Mouse (Mus musculus) heart, embryonic 12.5 days (tissue): ENCODE results near the gene Bcl10. TPM values are rescaled to one million over a fixed set of nuclear protein-coding genes. Genes with fewer than 3 reads are reported as not detected.

Source experiments
- ATAC-seq: fragments of 200-750 bp; cut with Nextera tagmentation; 2 replicates; pipeline ENCODE4 v1.8.0; 2017; ENCODE audit warnings: moderate TSS enrichment, moderate library complexity; ENCODE audit not compliant: insufficient number of reproducible peaks, low FRiP score
- H3K27ac ChIP-seq: fragments of 300-500 bp; sonication (generic); 2 replicates; pipeline ENCODE4 v1.5.1; 2016; ENCODE audit warnings: mild to moderate bottlenecking, moderate library complexity; ENCODE audit not compliant: poor library complexity, severe bottlenecking
- H3K27me3 ChIP-seq: fragments of 300-500 bp; sonication (generic); replicated peaks from 2 replicates; pipeline ENCODE4 v1.6.1; 2016; ENCODE audit warnings: mild to moderate bottlenecking, moderate library complexity
- H3K36me3 ChIP-seq: fragments of 300-500 bp; sonication (generic); 2 replicates; pipeline ENCODE4 v1.6.1; 2016; ENCODE audit warnings: mild to moderate bottlenecking, moderate library complexity
- H3K4me1 ChIP-seq: fragments of 300-500 bp; sonication (generic); replicated peaks from 2 replicates; pipeline ENCODE4 v1.6.1; 2016; ENCODE audit warnings: mild to moderate bottlenecking
- H3K4me2 ChIP-seq: fragments of 300-500 bp; sonication (generic); 2 replicates; pipeline ENCODE4 v1.6.1; 2016; ENCODE audit warnings: mild to moderate bottlenecking, moderate library complexity
- H3K4me3 ChIP-seq: fragments of 300-500 bp; sonication (generic); 2 replicates; pipeline ENCODE4 v1.5.1; 2016; ENCODE audit warnings: mild to moderate bottlenecking
- H3K9ac ChIP-seq: fragments of 300-500 bp; sonication (generic); 2 replicates; pipeline ENCODE4 v1.6.1; 2016; ENCODE audit warnings: mild to moderate bottlenecking, moderate library complexity
- H3K9me3 ChIP-seq: fragments of 300-500 bp; sonication (generic); replicated peaks from 2 replicates; pipeline ENCODE4 v1.6.1; 2016; ENCODE audit warnings: mild to moderate bottlenecking, moderate library complexity
- WGBS: fragments of 180-500 bp; shearing (Covaris S2); methylation state at CpG from one replicate; pipeline ENCODE4 v1.1.7; 2016; 5-methylcytosine and 5-hydroxymethylcytosine counted together
- polyA plus RNA-seq: library from polyadenylated mRNA; unstranded; fragments of >200 nt; fragmentation: Nextera tagmentation; extraction: Ambion mirVana; gene quantifications from 2 replicates; pipeline ENCODE4 v1.2.1, GENCODE M21; 2016

Gene Bcl10
- polyA plus RNA-seq, 1 experiment from 2014 or later = 43.1 TPM

DNA sequence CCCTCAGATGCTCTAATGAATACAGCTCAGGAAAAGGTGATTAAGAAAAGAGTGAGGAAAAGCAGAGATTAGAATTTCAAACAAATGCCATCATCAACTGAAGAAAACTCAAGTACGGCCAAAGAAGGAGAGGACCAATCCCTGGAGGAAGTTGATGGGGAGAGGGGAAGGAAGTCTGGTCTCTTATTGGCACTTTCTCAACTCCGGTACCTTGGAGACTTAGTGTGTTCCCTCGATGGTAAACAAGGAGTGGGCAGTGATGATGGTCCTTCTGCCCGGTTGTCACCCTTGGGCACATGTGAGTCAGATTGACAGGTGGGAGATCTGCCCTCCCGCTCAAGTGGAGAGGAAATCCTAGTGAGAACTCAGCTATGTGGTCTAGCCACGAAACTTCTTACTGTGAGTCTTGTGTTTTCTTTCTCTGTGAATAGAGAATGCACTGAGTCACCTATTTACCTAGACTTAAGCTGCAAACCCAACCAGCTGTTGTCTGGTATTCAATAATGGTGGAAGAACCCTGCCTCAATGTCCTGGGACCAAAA lies 35.1 kb upstream of the Bcl10 start:
- no peaks in the 10 kb centered on the region; the same call in 1 of the 2 replicates for H3K9me3 ChIP-seq
- peaks cover 37% of the 10 kb centered on the region for H3K4me1 ChIP-seq
- 51% methylated on average over 6 of the region's 6 CpGs for WGBS
- no peak overlapping the region for H3K9ac ChIP-seq
- no peak for ATAC-seq
- H3K27me3 ChIP-seq = no peaks in the 10 kb centered on the region
- H3K4me2 ChIP-seq = no peak overlapping the region
- no peak overlapping the region for H3K4me3 ChIP-seq
- no peaks in the 10 kb centered on the region; the same call in 1 of the 2 replicates for H3K36me3 ChIP-seq
- H3K27ac ChIP-seq = no peak overlapping the region

DNA sequence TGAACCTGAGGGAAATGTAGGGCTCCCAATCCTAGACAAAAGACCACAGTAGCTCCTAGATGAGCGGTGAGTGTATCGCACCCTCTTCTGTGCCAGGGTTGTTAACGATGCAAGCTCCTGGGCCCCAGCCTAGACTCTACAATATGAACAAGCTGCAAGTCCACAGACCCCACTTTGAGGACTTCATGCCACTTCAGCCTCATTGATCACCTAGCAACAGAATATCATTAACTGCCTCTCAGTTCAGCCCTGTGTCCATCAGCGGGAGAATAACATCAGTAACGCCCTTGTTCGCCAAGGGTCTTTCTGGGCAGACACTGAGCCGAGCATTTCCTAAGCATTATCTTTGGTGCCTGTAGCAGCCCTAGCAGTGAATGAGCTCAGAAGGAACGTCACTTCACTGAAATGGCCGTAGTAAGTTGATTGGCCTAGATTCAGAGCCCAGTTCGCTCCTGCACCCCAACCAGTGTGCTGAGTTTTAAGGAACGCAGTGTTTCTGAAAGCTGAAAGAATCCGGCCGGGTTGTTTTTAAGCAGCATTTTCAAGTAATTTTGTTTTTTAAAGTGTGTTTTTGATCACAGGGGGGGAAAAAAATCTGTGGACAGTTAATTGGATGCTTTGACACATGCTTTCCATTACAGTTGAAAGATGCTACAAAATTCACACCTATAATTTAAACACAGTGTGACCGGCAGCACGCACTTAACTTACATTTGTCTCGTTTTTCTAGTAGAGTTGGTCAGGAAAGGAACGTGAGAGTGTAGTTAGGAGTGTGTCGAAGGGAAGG lies 32.1 kb upstream of the Bcl10 start:
- no peaks in the 10 kb centered on the region; the same call in 1 of the 2 replicates for H3K9me3 ChIP-seq
- no peaks in the 10 kb centered on the region for H3K36me3 ChIP-seq
- no peak overlapping the region for H3K27ac ChIP-seq
- H3K9ac ChIP-seq = no peak overlapping the region
- no peak for ATAC-seq
- H3K4me3 ChIP-seq = no peak overlapping the region
- H3K27me3 ChIP-seq = no peaks in the 10 kb centered on the region
- WGBS = 71% methylated on average over 18 of the region's 18 CpGs
- H3K4me1 ChIP-seq = peaks cover 34% of the 10 kb centered on the region
- H3K4me2 ChIP-seq = no peak overlapping the region

DNA sequence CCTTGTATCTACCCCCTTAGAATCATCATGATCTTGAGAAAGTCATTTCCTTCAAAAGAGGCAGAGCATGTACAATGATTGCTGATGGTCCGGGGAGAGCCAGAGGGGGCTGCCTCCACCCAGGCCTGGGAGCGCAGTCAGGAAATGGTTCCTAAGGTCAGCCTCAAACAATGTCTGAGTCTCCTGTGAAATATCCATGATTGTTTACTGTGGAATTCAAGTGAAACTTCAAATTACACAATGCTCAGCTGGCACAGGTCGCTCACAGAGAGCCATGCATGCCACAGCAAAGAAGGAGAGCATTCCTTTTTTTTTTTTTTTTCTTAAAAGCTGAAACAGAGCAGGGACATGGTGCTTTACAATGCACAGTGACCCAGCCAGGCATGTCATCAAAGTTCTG lies 30.2 kb upstream of the Bcl10 start:
- WGBS = 70% methylated on average over 3 of the region's 3 CpGs
- Histone ChIP-seq H3K9ac (no peak overlapping the region), H3K27me3 (no peaks in the 10 kb centered on the region), H3K9me3 (no peaks in the 10 kb centered on the region; the same call in 1 of the 2 replicates), H3K36me3 (no peaks in the 10 kb centered on the region), H3K4me1 (peaks cover 29% of the 10 kb centered on the region), H3K4me3 (no peak overlapping the region), H3K4me2 (no peak overlapping the region), H3K27ac (no peak overlapping the region)
- ATAC-seq = no peak

DNA sequence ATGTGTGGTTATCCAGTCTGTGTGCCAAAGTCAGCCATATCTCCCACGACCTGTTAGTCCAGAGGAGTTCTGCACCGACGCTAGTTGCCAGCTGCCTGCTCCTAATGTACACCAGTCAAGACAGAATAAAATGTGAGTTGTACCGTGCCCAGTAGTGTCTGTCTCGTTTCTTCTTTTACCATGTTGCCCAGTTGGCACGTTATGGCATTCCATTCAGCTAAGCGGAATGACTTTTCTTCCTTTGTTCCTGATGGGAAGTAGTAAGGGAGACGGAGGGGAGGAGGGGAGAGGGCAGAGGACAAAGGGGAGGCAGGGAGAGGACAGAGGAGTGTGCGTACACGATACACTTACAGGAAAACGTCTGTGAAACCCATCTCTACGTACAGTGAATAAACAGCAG lies 28.5 kb upstream of the Bcl10 start:
- WGBS = 80% methylated on average over 12 of the region's 12 CpGs

DNA sequence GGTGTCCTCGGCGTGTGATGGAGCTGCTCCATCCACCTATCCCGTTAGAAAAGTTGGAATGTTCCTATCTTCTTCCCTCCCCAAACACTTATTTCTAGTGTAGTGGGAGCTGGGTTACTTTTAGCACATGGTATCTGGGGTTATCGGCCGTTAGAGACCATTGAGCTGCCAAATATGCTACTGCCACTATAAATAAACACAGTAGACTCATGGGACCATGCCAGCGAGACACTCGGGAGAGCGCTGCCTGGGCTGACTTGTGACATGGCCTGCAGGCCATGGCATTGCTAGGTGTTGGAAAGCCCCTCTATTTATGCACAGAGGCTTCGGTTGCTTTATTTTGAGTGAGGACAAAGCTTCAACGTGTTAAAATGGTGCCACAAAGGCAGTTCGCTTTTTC lies 24.9 kb upstream of the Bcl10 start:
- peak; percentile 60 for ATAC-seq
- no peaks in the 10 kb centered on the region for H3K9me3 ChIP-seq
- H3K36me3 ChIP-seq = no peaks in the 10 kb centered on the region
- H3K9ac ChIP-seq = no peak overlapping the region
- peak overlapping the region; percentile 77 for H3K27ac ChIP-seq
- WGBS = 34% methylated on average over 11 of the region's 11 CpGs
- no peaks in the 10 kb centered on the region for H3K27me3 ChIP-seq
- H3K4me2 ChIP-seq = no peak overlapping the region
- H3K4me1 ChIP-seq = peaks cover 28% of the 10 kb centered on the region
- H3K4me3 ChIP-seq = no peak overlapping the region

More for the DNA sequence above, 28.5 kb upstream of the Bcl10 start:
- Histone ChIP-seq H3K4me2 (no peak overlapping the region), H3K27ac (no peak overlapping the region), H3K36me3 (no peaks in the 10 kb centered on the region), H3K9me3 (no peaks in the 10 kb centered on the region; the same call in 1 of the 2 replicates), H3K9ac (no peak overlapping the region), H3K4me3 (no peak overlapping the region), H3K4me1 (peaks cover 25% of the 10 kb centered on the region), H3K27me3 (no peaks in the 10 kb centered on the region)
- no peak for ATAC-seq

DNA sequence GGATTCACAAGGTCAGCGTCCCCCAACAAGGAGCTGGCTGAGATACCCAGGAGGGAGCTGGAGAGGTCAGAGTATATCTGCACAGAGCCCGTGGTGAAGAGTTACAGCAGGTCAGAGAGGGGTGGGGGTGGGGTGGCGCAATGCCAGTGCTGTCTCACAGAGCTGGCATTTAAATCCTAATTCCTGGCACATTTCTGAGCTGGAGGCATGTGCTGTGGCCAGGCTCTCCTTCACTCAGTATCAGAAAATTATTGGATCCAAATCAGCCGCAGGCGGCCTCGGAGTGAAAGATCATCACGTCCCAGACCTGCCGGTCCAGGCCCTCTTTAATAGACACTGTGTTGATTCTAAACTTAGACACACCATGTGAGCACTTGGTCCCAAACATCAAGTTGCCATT lies 22.8 kb upstream of the Bcl10 start:
- ATAC-seq = no peak

DNA sequence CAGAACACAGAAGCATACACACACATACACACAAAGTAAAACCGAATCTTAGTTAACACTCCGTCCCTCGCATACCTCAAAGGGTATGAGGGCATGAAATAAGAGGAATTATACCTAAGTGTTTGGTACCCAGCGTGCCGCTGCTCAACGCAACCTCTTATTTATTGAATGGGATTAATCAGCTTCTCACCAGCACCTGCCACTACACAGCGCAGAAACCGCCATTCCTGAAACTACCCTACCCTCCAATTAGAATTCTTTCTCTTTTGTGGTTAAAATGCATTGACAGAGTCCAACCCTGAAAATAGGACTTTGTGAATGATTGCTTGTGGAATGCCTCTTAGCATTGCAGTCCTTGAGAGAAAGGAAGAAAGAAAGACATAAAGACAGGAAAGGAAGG lies 19.1 kb upstream of the Bcl10 start:
- no peaks in the 10 kb centered on the region for H3K36me3 ChIP-seq
- no peak overlapping the region for H3K9ac ChIP-seq
- no peak overlapping the region for H3K4me3 ChIP-seq
- ATAC-seq = no peak
- peaks cover 20% of the 10 kb centered on the region for H3K4me1 ChIP-seq
- peaks cover 4% of the 10 kb centered on the region; the same call in 1 of the 2 replicates for H3K27me3 ChIP-seq
- no peak overlapping the region for H3K27ac ChIP-seq
- no peak overlapping the region for H3K4me2 ChIP-seq
- no peaks in the 10 kb centered on the region for H3K9me3 ChIP-seq
- 89% methylated on average over 8 of the region's 8 CpGs for WGBS

More for the DNA sequence above, 22.8 kb upstream of the Bcl10 start:
- Histone ChIP-seq H3K9me3 (no peaks in the 10 kb centered on the region), H3K4me2 (no peak overlapping the region), H3K36me3 (no peaks in the 10 kb centered on the region), H3K9ac (no peak overlapping the region), H3K27ac (peak overlapping the region; percentile 70), H3K4me1 (peaks cover 28% of the 10 kb centered on the region), H3K4me3 (no peak overlapping the region), H3K27me3 (no peaks in the 10 kb centered on the region)
- 55% methylated on average over 8 of the region's 8 CpGs for WGBS

DNA sequence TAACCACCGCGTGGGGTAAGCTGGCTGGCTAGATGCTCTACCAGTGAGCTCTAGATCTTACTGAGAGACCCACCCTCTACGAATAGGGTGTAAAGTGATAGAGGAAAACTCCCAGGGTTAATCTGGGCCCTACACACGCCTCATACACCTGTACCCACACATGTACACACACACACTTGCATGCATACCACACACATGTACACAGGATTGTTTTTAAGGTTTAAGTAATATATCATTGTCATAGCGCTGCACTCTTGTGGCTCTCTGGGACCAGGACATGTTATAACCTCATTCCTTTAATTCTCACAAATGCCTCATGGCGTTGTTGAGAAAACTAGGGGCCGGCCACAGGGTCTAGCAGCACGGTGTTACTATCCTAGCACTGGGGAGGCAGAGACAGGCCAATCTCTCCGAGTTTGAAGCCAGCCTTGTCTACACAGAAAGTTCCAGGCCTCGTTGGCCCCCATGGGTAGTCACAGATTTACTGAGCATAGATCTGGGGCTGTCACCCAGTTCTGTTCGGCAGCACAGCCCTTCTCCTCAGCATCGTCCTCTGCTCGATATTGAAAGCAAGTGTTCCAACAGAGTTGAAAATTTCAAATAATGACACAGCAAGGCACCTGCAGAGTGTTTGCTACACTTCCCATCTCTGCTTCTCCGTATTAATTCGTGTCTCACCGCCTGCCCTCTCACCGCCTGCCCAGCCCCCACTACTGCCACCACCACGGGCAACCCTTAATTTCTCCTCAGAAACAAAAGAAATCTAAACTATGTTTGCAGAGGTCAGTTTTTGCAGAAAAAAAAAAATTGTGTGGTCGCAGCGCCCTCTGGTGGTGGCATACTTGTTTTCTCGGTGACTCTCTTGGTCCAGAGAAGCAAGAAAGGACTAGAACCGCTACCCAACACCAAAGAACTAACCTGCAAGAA lies 17.5 kb upstream of the Bcl10 start:
- 48% methylated on average over 22 of the region's 22 CpGs for WGBS
- no peak overlapping the region for H3K4me3 ChIP-seq
- H3K9me3 ChIP-seq = no peaks in the 10 kb centered on the region
- no peaks in the 10 kb centered on the region for H3K36me3 ChIP-seq
- no peak overlapping the region for H3K27ac ChIP-seq
- peak overlapping the region; percentile 41 for H3K4me2 ChIP-seq
- peaks cover 4% of the 10 kb centered on the region; the same call in 1 of the 2 replicates for H3K27me3 ChIP-seq
- H3K4me1 ChIP-seq = peaks cover 7% of the 10 kb centered on the region; the same call in 1 of the 2 replicates
- no peak overlapping the region for H3K9ac ChIP-seq
- ATAC-seq = no peak

DNA sequence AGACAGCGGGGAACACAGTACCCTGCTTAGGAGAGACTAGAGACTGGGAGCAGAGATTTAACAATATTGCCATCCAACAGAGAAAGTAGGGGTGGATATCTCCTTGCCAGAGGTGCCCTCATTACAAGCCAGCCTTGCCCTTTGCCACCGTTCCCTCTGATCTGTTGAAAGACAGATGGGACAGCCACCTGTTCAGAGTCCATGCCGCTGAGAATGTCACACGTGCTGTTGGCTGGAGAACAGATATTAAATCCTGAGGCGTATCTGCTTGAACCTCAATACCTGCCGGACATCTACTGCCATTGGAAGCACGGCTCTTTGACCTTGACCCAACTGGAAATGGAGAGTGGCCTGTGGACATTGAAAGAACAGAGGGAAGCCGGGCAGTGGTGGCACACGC lies 16.0 kb upstream of the Bcl10 start:
- Histone ChIP-seq H3K27me3 (peaks cover 4% of the 10 kb centered on the region; the same call in 1 of the 2 replicates), H3K36me3 (no peaks in the 10 kb centered on the region), H3K9ac (no peak overlapping the region), H3K27ac (no peak overlapping the region), H3K9me3 (no peaks in the 10 kb centered on the region), H3K4me1 (0 out of 2 replicates have a peak, but pooled peaks cover 3% of the 10 kb centered on the region), H3K4me3 (no peak overlapping the region), H3K4me2 (no peak overlapping the region)
- WGBS = 87% methylated on average over 9 of the region's 9 CpGs
- ATAC-seq = no peak

DNA sequence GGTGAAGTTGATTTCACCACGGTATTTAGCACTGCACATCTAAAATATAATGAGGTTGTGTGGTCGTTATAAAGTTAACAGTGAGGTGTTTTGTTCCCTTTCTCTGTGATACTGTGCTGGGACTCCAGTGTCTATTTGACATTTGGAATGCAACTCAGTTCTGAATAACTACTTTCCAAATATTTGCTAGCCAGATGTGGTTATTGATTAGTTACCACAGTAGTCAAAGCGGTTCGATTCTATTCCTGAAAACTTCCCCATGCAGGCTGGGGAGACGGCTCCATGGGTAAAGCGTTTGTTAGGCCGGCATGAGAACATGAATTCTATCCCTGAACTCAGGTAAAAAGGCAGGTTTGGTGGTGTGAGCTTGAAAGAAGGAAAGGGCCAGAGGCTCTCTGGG lies 10.1 kb upstream of the Bcl10 start:
- H3K27me3 ChIP-seq = no peaks in the 10 kb centered on the region
- no peak for ATAC-seq
- WGBS = 87% methylated on average over 7 of the region's 7 CpGs
- H3K9ac ChIP-seq = no peak overlapping the region
- H3K36me3 ChIP-seq = no peaks in the 10 kb centered on the region
- no peak overlapping the region for H3K27ac ChIP-seq
- no peak overlapping the region for H3K4me3 ChIP-seq
- H3K9me3 ChIP-seq = no peaks in the 10 kb centered on the region
- H3K4me2 ChIP-seq = no peak overlapping the region
- H3K4me1 ChIP-seq = peaks cover 5% of the 10 kb centered on the region

DNA sequence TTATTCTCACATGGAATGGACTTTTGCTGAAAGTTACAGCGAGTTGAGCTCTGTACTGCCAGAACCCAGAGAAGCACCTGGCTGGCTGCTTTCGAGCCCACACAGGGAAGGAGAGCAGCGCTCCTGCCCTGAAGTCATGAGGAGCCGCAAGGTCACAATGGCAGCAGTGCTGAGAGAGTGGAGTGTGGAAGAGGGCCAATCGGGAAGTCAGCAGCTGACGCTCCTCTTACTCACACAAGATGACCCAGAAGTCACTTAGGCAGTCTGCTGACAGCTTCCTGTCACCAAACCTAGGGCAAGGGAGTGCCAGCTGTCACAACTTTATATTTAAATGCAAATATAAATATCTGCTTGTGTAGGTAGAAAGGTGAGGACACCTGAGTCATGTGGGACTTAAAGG lies 9.3 kb upstream of the Bcl10 start:
- 65% methylated on average over 6 of the region's 6 CpGs for WGBS
- ATAC-seq = no peak

More for the DNA sequence above, 9.3 kb upstream of the Bcl10 start:
- no peaks in the 10 kb centered on the region for H3K9me3 ChIP-seq
- peaks cover 5% of the 10 kb centered on the region for H3K4me1 ChIP-seq
- no peak overlapping the region for H3K4me3 ChIP-seq
- H3K27ac ChIP-seq = no peak overlapping the region
- H3K4me2 ChIP-seq = no peak overlapping the region
- no peak overlapping the region for H3K9ac ChIP-seq
- H3K27me3 ChIP-seq = no peaks in the 10 kb centered on the region
- no peaks in the 10 kb centered on the region for H3K36me3 ChIP-seq
